Mouse (Mus musculus) bone marrow macrophage, adult 2 months (primary cell): Measurements from ENCODE around the gene Zdhhc23.

Experiments used
- CTCF ChIP-seq: IDR thresholded peaks from 2 replicates; pipeline ENCODE4 v1.5.1; 2012; ENCODE audit warnings: low read depth, mild to moderate bottlenecking, low read length, moderate library complexity
- POLR2A ChIP-seq: IDR thresholded peaks from 2 replicates; pipeline ENCODE4 v1.6.1; 2012; ENCODE audit warnings: mild to moderate bottlenecking, low read depth, low read length, borderline replicate concordance

DNA sequence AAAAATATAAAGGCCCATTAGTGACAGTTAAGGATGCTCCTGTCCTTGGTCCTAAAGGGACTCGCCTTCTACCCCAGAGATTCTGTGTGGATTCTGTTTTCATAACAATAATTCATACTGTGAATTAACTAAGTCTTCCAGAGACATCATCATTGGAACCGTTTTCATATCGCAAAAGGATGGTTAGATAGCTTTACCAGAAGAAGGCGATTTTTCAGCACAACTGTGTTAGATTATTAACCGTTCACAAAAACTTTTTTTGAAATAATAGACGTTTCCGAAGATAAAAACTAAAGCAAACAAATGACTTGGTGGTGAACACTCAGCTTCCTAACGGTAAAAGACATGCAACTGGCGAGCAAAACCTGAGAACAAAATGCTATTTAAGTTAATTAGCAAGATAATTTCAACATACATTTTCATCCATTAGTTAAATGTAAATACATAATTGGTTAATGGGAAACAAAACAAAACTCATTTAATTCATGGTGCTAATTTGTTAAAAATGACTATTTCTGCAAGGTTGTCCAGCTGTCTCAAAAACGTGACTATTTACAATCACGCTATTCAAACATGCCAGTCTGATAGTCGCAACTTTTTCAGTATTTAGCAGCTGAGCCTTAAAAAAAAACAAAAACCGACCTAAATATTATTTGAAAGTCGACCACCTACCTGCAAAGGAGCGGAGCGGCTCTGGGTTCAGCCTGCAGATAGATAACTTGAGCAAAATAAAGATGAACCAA is 36.0 kb upstream of the Zdhhc23 start:
- TF ChIP-seq CTCF (no peak), POLR2A (no peak)
